19 mouse cellular contexts compared by ENCODE assay signal in genomic region chr9:122347882-122348281, GRCm38 (mm10). TPM values are rescaled to one million over a fixed set of nuclear protein-coding genes. Genes with fewer than 3 reads are reported as not detected.
A peak's percentile ranks its signal among the peaks of the same experiment; 100 is the strongest.
DNase-seq lines count a peak whose midpoint lies in the region; ATAC-seq lines count a peak whose summit lies in the region.
"Had no signal": no experiment of that assay in that cellular context is flagged by ENCODE, and none has a peak within 500 bp of the region (broad histone marks: within the 10 kb centered on the region; RNA-seq: fewer than 3 reads in every experiment).

No protein-coding gene starts in this region.

- peak overlapping the region; percentile 87 for H3K27ac ChIP-seq in liver, embryonic 12.5 days
- H3K27ac ChIP-seq: forebrain, embryonic 13.5 days; lung, embryonic 15.5 days; midbrain, embryonic 15.5 days; stomach, postnatal 0 days had no signal

- no peaks in the 10 kb centered on the region for H3K27me3 ChIP-seq in liver, embryonic 12.5 days (replicated peaks)
- H3K27me3 ChIP-seq: forebrain, embryonic 13.5 days; lung, embryonic 15.5 days; midbrain, embryonic 15.5 days had no signal

- peak; percentile 72 for ATAC-seq in liver, embryonic 12.5 days
- ATAC-seq in megakaryocyte-erythroid progenitor cell, adult 5-6 weeks (replicated peaks; ENCODE audit: low FRiP score, low TSS enrichment, poor library complexity, severe bottlenecking) = peak; percentile 40; the same call in 1 of the 2 replicates
- ATAC-seq: forebrain, embryonic 13.5 days; hindbrain, embryonic 16.5 days; intestine, embryonic 16.5 days; midbrain, embryonic 15.5 days had no signal

- H3K9me3 ChIP-seq in liver, embryonic 12.5 days (replicated peaks) = no peaks in the 10 kb centered on the region
- H3K9me3 ChIP-seq: forebrain, embryonic 13.5 days; lung, embryonic 15.5 days; megakaryocyte, embryonic 14.5 days; midbrain, embryonic 15.5 days had no signal

- intact Hi-C loops in left cerebral cortex, postnatal 4 days (cut with DNase I) = no loop called here

- WGBS in liver, embryonic 12.5 days (ENCODE audit: insufficient replicate concordance) = 23% methylated on average over 1 of the region's 1 CpGs

- no peaks in the 10 kb centered on the region for H3K36me3 ChIP-seq in liver, embryonic 12.5 days
- H3K36me3 ChIP-seq: lung, embryonic 15.5 days; midbrain, embryonic 15.5 days had no signal

- H3K4me2 ChIP-seq in liver, embryonic 12.5 days = peak overlapping the region; percentile 42
- H3K4me2 ChIP-seq: forebrain, embryonic 13.5 days; lung, embryonic 15.5 days; midbrain, embryonic 15.5 days had no signal

- H3K9ac ChIP-seq in liver, embryonic 12.5 days = peak overlapping the region; percentile 40; the same call in 1 of the 2 replicates
- H3K9ac ChIP-seq: forebrain, embryonic 13.5 days; lung, embryonic 15.5 days; midbrain, embryonic 15.5 days had no signal

- H3K4me1 ChIP-seq in liver, embryonic 12.5 days = peaks cover 58% of the 10 kb centered on the region
- H3K4me1 ChIP-seq: forebrain, embryonic 13.5 days had no signal

- no peak overlapping the region for H3K4me3 ChIP-seq in liver, embryonic 12.5 days
- H3K4me3 ChIP-seq: forebrain, embryonic 13.5 days; lung, embryonic 15.5 days; megakaryocyte, embryonic 14.5 days; midbrain, embryonic 15.5 days had no signal

- peak; percentile 10 to 47 for DNase-seq in spleen, postnatal 36 days (ENCODE audit: low spot score in 2 of 2)
- no peak for DNase-seq in spleen, adult 18-20 months
- DNase-seq in c-Kit-positive CD71-positive TER-119-positive erythroid progenitor cells, embryonic 14.5 days (ENCODE audit: low spot score) = peak; percentile 77
- no peak for DNase-seq in layer of hippocampus, postnatal 14 days (ENCODE audit: low spot score in 2 of 2)
- no peak for DNase-seq in left cerebral cortex, postnatal 4 days
- DNase-seq in cerebellum, postnatal 36 days = no peak
- DNase-seq: cerebellum, adult 8-10 months; gastrocnemius, postnatal 36 days; kidney, postnatal 25 days; lung, postnatal 36 days had no signal

RNA-seq across cellular contexts. Expression of gene Abhd5, which starts 3.5 kb away (rescaled TPM):
- 21.1 and 21.2 TPM in 2 replicates for polyA plus RNA-seq in liver, embryonic 12.5 days (2016; fragmentation: Nextera tagmentation; extraction: Ambion mirVana)
- 23.6 and 30.9 TPM in 2 replicates for total RNA-seq in megakaryocyte-erythroid progenitor cell, adult 5-6 weeks (2014; fragmentation: Nextera tagmentation)
- 17.7 and 26.4 TPM in 2 replicates for total RNA-seq in megakaryocyte-erythroid progenitor cell, adult 5-6 weeks (2017)
- 10 to 100 TPM; 24.9 to 28.9 TPM for total RNA-seq in layer of hippocampus, postnatal 14 days (2021)
- 10 to 100 TPM; 30.9 to 36.2 TPM for total RNA-seq in left cerebral cortex, postnatal 4 days (2021)

RNA-seq across cellular contexts. Expression of gene Ano10, which starts 53.7 kb away (rescaled TPM):
- polyA plus RNA-seq in liver, embryonic 12.5 days (2016; fragmentation: Nextera tagmentation; extraction: Ambion mirVana) = 10.9 and 11.2 TPM in 2 replicates
- total RNA-seq in megakaryocyte-erythroid progenitor cell, adult 5-6 weeks (2014; fragmentation: Nextera tagmentation) = 4.6 and 6.4 TPM in 2 replicates
- 0.65 and 0.70 TPM in 2 replicates for total RNA-seq in megakaryocyte-erythroid progenitor cell, adult 5-6 weeks (2017)
- 10 to 100 TPM; 23.8 to 28.5 TPM for total RNA-seq in layer of hippocampus, postnatal 14 days (2021)
- 10 to 100 TPM; 33.3 to 37.4 TPM for total RNA-seq in left cerebral cortex, postnatal 4 days (2021)

Comparison
In these comparisons a context has a peak if more than half of its experiments do, and no peak if none do; other contexts are left out.
1. DNase-seq: peak in spleen, postnatal 36 days (2 of 2) and c-Kit-positive CD71-positive TER-119-positive erythroid progenitor cells, embryonic 14.5 days (single experiment); none in spleen, adult 18-20 months (0 of 2), layer of hippocampus, postnatal 14 days (0 of 2), left cerebral cortex, postnatal 4 days (single experiment) and cerebellum, postnatal 36 days (0 of 2).